Mouse (Mus musculus) spleen, adult 2 months (tissue): ENCODE results near the gene Cygb.

Experiments
- CTCF ChIP-seq: fragments of 200-500 bp; IDR thresholded peaks from 2 replicates; pipeline ENCODE4 v1.5.1; 2011; ENCODE audit warnings: mild to moderate bottlenecking, inconsistent platforms; ENCODE audit not compliant: insufficient read depth, insufficient read length, insufficient replicate concordance; ENCODE audit errors: extremely low read depth
- POLR2A ChIP-seq: fragments of 200-500 bp; IDR thresholded peaks from 2 replicates; pipeline ENCODE4 v1.6.1; 2011; ENCODE audit warnings: low read depth, low read length, inconsistent platforms

DNA sequence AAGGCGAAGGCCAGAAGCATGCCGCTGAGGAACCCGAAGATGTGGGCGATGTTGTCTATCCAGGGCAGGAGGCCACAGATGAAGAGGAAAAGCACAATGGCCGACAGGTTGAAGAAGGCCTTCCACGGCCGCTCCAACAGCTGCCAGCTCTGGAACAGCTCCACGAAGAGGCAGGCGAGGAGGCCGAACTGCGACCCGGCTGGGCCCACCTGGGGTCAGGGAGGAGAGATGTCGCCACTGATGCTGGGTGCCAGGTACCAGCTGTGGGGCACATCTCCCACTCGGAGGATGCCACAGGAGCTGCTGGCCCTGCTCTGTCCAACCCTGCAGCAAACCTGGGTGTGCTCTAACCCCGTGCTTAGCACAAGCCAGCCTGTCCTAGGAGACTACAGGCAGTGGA lies 54.9 kb downstream of the Cygb start:
- TF ChIP-seq POLR2A (no peak), CTCF (no peak)
